Mouse (Mus musculus): ENCODE results near the gene Rplp2.
"Not testable (repeated sequence)": the region's sequence is repeated elsewhere in the genome, so short reads cannot be mapped to it uniquely, and the experiment has no call there.

Rplp2 gene

DNA sequence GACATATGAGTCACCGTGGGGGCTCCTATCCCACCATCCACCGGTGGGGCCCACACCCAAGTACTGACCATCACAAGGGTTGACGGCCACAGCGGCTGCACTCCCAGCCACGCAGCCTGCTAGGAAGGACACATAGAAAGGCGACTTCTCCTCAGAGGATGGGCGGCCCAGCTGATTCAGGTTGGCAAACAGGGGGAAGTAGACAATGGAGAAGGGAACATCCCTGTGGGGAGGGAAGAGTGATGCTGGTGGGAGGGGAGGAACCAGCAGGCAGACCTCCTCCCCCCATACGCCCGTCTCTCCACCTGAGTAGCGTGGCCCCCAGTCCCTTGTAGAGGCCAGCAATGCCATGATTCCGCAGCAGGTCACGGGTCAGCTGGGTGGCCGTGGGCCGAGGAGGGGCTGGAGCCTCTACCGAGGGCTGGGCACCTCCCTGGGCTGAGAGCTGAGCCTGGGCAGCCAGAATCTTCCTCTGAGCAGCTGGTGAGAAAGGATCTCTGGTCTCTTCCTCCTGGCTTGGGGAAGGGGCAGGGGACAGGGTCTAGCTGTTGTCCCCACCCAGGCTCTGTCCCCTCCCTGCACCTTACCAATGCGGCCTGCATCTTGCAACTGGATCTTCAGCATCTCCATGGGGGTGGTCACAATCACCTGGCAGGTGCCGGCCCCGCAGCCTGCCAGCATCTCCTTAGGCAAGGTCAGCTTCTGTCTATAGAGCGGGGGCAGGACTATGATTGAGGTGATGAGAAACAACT, 15.6 kb upstream of the Rplp2 start:
- DNase-seq, result no peak

DNA sequence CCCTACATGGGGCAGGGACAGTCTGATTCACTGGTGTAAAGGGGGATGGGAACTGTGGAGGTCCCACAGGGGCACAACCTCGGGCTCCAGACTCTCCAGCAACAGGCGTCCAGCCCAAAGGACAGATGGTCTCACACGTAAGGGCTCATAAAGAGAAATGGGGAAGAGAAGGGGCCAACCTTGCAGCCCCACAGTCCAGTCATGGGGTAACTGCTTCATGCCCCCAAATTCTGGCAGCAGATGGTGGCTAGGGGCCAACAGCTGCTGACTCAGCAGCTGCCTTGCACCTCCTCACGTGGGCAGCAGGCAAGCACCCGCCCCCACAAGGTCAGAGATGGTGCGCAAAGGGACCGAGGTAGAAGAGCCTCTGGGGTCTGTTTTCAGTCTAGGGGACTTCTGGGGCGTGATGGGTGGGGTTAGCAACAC, 15.0 kb upstream of the Rplp2 start:
- DNase-seq, result no peak

DNA sequence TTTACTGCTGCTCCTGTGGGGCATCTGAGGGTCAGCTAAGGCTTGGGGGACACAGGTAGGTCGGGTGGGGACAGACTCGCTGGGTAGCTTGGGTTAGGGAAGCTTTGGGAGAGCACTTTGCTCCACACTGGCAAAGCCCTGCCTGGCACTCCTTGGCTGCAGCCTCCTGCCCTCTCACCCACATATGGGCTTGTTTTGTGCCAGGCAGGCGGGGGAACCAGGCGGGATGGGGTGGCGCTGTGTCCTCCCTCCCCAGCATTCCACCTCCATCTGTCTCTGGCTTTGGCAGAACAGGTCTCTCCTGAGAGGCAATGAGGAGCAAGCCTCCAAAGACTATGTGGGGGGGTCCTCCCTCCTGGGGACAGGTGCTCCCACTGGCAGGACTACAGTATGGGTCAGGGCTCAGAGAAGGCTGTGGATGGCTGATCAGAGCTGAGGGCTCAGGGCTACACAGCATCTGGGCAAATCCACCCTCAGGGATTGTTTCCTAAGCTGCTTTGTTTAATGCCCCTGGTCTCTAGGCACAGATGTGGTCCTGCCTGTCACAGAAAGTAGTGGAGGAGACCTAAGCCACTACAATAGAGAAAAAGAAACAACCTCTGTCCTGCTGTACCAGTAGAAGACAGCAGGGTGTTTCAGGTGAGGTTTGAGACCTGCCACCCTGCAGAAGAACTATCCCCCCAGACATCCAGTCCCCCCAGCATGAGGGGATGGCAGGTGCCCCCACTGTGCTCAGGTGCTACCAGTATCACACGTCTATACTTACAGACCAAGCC, 14.2 kb upstream of the Rplp2 start:
- no peak for DNase-seq

DNA sequence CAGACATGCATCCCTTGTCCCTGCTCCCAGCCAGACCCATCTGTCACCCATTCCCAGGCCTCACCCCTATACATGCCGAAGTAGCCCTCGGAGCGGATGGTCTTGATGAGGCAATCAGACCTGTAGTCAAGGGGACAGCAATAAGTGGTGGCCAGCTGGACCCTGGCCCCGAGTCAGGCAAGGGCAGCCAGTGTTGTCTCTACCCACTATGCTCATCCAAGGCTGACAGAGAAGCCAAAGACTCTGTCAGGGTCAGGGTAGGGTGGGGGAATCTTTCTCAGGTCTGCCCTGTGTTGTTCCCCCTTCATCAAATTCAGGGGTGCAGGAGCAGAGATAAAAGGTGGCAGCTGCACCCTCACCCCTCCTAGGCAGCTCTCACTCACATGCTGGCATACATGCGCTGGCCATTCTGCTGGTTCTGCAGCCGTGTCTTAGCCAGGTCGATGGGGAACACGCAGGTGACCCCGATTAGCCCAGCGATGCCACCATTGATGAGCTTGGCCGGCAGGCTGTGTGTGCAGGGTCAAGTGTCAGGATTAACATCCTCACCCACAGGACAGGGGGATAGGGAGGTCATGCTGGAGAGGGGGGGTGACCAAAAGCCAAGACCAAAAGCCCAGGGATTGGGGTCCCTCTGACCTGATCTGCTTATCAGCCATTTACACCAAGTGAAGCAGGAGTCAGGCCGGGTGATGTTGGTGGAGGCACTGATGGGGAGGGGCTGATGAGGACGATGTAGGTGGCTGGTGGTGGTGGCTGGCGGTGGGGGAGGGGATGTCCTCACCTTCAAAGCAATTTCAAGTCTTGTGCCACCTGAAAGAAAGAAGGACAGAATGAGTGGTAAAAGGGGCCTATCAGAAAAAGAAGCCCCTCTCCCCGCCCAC, 13.4 kb upstream of the Rplp2 start:
- no peak for DNase-seq

DNA sequence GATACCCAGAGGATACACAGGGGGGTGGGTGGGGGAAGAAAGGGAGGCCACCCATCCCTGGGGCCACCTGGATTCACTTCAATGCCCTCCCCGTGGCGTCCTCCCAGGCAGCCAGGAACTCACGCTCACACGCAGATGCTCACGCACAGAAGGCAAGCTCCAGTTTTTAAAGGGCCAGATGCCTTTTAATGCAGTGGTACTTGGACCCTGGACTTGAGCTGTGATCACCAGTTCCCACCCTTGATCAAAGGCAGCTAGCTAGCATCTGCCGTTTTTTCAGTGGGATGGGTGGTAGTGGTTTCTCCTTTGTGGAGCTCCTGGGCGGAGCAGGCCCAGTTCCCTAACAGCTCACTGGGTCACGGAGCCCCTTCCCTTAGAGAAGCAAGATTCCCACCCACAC, 12.7 kb upstream of the Rplp2 start:
- DNase-seq, result peak; percentile 41

DNA sequence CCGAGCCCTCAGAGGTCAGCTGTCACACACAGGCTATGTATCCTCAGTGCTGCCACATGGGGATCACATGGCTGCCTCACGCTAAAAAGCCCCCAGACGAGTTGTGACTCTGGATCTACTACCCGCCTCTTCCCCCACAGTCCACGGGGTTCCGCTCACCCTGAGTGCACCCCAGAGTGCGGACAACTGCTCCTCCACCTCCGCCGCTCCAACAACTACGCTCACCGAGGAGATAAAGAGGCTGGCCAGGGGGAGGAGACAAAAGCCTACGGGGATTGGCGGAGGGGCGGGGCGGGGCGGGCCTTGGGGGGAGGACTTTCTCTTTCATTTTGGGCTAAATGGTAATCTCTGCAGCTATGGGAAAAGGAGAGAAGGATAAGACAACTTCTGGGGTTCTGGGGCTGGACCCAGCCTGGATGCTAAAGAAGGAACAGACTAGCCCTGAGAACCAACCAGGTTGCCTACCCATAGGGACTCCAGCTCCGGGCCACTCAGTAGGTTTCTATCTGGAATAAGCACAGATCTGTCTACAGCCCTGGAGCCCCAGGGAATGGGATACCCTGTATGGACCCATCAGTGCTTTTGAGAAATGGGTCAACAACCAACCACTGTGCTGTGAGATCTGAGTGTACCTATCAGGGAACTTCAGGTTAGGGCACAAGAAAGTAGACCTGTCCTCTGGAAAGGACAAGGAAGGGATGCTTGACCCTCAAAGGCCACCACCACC, 11.9 kb upstream of the Rplp2 start:
- DNase-seq, result peak; percentile 66

DNA sequence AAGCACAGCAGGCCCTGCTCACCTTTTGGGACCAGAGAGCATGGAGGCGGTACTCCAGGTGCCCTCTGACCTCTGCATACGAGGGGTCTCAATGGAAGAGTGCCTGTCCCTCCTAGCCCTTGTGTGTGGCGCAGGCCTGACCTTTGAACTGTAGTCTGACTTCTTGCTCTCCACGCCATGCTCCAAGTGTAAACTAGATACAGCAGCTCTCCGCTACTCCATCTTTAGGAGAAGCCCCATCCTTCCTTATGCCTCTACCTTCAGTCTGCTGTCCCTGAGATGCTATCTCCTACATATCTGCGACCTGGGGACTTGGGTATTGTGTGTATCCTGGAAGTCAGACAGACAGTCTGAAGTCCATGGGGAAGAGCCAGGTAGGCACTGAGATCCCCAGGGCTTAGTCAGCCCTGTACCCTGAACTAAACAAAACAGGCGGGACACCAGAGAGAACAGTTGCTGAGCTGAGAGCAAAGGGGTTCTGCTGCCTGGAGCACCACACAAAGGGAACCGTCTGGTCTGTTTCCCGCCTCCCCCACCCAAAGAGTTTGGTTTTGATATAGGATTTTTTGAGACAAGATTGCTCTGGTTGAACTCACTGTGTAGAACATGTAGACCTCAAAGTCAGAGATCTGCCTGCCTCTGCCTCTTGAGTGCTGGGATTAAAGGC, 11.2 kb upstream of the Rplp2 start:
- no peak for DNase-seq

DNA sequence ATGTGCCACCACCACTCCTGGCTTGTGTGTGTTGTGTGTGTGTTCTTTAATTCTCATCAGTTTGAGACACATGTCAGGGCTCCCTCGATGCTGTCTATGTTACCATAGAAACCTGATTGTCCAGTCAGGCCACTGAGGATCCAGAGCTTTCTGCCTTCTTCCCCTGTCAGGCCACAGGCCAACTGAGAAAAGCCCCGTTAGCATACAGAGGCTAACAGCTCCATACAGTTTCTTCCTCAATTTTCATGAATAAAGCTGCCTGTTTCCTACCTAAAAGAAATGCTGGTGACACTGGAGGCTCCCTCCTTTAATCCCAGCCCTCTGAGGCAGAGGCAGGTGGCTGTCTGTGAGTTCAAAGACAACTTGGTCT, 10.7 kb upstream of the Rplp2 start:
- no peak for DNase-seq

DNA sequence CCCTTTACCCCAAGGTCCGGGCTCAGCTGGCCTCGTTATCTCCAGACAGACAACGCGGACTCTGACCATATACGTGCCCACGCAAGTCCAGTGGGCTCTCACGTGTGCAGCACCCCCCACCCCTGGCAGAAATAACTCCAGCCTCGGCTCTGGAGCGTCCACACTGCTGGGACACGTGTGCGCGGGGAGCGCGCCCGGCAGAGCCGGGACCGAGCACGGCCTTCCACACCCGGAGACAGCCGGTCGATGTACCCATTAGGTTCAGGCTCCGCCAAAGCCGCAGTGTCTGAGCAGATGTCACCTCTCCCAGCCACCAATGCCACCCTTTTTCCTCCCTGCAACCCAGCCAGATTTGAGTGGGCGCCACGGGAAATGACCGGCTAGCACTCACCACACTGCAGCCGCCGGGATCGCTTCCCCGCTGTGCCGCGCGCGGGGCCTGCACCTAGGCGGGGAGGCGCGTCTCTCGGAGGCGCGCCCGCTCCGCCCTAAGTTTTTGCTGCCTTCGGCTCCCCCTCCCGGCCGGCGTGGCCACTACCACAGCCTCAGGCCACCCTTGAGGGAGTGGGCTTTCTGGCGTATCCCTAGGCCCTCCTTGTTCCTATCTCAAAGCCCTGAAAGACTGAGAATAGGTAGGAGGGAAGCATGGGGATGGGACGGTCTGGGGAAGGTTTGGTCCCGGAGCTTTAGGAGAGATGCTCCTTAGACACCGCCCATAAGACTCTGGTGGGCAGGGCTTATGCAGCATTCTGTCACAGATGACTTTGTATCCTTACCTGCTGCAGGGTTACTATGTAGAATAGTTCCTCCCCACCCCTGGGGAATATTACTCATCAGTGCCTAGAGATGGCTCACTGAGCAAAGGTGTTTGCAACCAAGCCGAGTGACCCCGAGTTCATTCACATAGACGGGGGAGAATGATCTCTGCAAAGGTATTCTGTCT, 9.7 kb upstream of the Rplp2 start, which contains the start of gene Slc25a22:
Slc25a22 (minus strand) TSS at position 715 of the 943 bp plus-strand sequence.
- peak; percentile 88 for DNase-seq

DNA sequence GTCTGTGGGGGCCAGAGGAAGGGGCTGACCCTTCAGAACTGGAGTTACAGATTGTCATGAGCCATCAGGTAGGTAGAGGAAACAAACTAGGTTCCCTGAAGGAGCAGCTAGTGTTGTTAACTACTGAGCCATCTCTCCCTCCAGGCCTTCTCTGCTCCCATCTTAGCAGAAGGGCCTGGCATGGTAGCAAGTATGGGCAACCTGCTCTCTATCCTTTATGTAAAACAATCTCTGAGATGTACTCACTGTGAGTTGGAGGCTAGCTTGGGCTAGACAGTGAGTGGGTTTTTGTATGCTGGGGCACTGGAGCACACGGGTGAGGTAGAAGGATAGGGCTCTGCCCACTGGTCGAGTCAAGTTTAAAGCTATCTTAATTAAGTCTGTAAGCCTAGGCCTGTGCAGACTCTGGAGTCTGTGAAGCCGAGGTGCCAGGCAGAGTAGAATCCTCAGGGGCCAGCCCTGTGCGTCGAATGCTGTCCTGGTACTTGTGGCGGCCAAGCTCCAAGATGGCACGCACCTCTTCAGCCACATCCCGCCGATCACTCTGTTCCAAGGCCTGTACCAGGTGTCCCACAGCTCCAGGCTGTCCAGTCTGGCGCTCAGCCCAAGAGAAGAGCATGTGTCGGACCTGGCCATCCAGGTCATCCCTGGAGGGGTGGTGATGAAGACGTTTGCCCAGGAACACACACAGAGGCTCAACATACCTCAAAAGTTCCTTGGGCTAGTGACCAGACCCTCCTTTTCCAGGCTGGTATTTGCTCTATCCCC, 8.8 kb upstream of the Rplp2 start:
- no peak for DNase-seq

DNA sequence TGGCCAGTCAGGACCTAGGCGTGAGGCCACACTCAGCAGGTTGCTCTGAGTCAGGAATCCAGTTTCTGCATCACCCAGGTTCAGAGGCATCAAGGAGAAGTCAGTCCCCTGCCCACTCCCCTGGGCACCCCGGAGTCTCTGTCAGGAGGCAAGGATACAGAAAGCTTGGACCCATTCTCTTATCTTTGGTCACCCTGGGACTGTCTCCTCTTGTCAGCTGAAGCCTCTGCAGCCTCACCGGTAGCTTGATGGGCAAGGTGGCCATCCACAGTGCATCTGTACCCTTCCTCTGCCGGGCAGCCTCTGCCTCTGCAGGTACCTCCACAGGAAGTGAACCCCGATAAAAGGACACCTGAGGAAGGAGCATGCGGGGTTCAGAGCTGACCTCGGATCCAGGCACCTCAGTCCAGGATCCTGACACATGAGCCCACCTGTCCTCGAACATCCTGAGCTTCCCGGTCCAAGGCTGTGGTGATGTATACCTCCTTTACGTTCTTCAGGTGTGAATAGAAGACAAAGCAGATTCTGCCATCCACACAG, 8.0 kb upstream of the Rplp2 start:
- no peak for DNase-seq

DNA sequence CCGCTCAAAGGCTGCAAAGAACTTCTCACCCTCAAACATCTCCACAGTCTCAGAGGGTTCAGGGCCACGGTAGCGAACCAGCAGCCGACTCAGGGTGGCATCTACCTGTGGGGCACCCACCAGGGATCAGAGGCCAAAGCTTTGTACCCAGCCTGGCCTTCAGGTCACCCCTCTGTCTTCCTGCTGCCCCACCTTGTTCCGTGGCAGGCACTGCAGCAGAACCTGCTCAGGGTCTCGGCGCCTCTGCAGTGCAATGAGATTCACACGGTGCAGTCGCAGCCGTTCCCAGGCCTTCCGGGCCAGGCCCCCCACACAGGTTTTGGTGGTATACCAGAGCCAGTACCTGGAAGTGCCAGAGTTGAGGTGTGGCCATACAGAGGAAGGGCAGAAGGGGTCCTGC, 7.4 kb upstream of the Rplp2 start:
- no peak for DNase-seq

DNA sequence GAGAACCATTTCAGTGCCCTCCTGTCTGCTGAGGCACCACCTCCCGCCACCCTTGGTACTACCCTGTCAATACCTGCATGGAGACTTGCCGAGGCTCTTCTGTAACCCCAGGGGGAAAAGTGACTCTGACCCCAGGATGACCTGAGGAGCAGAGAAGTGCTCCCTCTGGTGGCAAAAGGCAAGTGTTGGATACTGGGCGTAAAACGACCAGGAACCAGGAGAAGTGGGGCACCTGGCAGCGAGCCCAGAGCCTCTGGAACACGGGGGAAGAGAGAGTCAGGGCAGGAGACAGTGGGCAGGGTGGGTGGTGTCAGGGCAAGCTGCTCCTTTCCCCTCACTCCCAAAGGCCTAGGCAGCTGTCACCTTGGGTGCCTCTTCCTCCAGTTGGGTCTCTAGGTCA, 6.6 kb upstream of the Rplp2 start:
- DNase-seq, result peak; percentile 39

DNA sequence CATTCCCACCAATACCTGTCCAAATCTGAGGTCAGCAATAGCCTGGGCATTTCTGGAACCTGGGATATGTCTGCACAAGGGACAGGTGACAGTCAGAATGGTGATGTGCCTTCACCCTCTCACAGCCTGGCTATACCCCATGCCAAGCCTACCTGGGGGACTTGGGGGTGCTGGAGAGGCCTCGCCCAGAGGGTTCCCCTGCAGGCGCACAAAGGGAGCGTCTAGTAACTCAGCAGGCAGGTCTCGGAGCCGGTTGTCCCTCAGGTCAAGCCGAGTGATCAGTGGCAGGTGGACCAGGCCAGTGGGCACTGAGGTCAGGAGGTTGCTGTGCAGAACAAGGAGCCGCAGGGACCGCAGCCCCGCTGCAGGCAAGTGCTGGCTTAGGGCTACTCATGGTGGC, 5.7 kb upstream of the Rplp2 start:
- no peak for DNase-seq

DNA sequence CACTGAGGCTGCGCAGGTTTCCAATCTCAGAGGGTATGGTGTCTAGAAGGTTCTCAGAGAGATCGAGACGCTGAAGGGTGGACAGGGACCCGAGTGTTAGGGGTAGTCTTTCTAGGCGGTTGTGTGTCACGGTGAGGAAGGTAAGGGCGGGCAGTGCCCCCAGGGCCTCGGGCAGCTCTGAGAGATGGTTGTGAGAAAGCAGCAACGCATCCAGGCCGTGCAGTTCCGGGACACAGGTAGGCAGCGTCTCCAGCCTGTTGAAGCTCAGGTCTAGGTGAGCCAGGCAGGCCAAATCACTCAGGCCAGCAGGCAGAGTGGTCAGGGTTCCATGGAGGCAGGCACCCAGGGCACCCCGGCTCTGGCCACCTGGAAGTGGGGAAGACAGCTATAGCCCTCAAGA, 5.0 kb upstream of the Rplp2 start:
- no peak for DNase-seq

DNA sequence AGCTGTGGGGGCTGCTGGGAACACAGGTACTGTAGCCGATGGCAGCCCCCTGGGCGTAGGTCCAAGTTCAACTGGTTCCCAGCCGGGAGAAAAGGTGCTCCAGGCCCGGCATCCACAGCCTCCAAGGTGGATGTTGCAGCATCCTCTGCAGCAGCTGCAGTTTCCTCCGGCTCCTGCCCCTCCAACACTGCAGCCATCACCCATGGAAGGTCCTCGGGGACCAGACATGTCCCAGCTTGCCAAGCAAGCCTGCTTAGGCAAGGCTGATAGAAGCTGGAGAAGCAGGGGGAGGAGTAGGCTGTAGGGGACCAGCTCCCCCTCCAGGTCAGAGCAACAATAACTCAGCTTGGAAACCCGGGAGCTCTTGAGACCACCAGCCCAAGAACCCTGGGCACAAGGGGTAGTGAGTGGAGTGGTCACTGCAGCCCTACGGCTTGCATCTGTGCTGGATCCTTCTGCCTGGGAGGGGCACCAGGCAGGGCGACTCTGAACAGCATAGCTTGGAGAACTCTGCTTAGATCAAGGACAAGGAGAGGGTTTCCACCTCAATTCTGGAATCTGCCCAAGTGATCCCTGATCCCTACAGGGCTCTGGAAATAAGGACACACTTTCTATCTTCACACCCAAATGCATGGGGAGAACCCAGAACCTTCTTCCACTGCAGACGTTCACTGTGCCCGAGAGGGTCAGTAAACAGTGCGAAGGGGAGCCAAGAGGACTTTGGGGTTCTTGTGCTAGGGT, 3.9 kb upstream of the Rplp2 start:
- DNase-seq, result peak; percentile 55

DNA sequence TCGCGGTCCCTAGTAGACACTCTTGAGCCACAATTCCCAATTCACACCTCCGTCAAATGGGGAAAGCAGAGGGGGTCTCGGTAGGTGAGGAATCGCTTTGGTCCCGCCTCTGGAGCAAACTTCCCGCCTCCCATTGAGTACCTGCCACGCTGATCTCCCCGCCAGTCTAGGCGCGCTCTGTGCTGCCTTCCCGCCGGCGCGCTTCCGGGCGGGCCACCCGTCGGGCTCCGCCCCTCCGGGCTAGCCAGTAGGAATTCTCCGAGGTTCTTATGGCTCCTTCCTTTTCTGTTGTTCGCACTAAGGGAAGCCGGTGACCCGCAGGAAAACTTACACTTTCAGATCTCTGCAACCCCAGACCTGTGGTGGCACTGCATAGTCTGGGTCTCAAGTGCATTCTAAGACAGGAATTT, 3.3 kb upstream of the Rplp2 start, which contains the start of gene Pidd1:
Pidd1 (minus strand) TSS at position 198 of the 410 bp plus-strand sequence.
- peak; percentile 69 for DNase-seq

DNA sequence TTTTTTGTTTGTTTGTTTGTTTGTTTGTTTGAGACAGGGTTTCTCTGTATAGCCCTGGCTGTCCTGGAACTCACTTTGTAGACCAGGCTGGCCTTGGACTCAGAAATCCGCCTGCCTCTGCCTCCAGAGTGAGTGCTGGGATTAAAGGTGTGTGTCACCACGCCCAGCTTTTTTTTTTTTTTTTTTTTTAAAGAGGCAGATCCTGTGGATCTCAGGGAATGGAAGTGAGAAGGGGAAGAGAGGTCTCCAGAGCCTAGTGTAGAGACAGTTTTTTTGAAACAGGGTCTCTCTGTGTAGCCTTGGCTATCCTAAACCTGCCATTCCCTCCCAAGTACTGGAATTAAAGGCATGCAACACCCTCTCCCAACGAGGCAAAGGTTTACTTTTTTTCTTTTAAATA, 796 bp upstream of the Rplp2 start:
- not testable (repeated sequence) for DNase-seq

DNA sequence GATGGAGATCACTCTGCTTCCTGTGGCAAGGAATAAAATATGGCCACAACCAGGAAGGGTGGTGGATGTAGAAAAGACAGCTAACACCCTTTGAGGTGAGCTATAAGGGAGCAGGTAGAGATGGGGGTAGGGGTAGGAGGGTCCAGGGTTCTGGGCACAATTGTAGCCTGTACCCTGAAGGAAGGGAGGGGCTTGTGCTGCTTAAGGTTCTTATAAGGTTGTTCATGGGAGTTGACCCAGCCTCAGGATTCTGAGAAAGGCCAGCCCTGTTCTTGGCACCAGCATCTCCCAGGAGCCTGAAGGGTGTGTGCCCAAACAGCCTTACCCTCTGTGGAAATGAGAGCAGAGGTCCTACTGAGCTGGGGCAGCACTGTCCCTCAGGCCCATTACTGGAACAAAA, 4.8 kb downstream of the Rplp2 start:
- no peak for DNase-seq
